Mouse (Mus musculus): ENCODE data around the gene Nmral1.
A peak's percentile ranks its signal among the peaks of the same experiment; 100 is the strongest.

The Nmral1 gene

GRCm38 (mm10) chr16:4718753-4719518 is at the start of gene Nmral1:
Gene Nmral1, minus strand, starts transcription at chr16:4719356.
- peak; percentile 64 for DNase-seq (ENCODE audit: low read depth, low spot score)

- DNase-seq (ENCODE audit: low read depth, low spot score): no peak
These were observed 49.6 kb upstream of the Nmral1 start for GRCm38 (mm10) chr16:4768719-4769118.

DNA sequence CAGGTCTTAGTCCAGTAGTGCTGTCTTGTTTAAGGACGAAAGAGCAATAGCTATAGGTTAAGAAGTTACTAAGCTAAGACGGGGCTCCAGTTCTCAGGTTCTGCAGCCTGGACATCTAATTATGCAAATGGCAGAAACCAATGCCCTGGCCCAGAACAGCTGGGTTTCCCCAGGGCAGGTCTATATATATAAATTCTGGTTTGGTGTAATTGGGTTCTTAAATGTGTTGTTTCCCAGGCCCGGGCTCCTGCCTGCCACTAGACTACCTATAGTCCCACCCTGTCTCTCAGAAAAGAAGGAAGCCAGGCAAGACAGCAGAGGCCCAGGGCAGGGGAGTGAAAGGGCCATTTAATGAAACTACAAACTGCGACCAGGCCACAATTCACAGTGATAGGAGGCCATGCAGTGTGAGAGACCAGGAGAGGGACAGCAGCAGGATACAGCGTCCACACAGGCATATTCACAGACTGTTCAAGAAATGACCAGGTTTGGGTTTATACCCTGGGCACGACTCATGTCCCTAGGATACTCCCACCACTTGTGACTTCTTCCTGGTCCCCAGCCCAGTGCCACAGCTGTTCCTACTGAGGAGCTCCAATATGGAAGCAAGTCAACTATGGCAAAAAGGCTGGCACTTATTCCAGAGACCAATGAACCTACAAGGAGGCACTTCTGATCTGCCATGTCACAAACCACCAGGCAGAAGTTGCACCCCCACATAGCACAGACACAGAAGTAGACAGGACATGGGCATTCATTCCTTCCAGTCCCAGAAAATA is 48.0 kb upstream of the Nmral1 start:
- DNase-seq (ENCODE audit: low read depth, low spot score): no peak

GRCm38 (mm10) chr16:4765852-4766251 is 46.7 kb upstream of the Nmral1 start:
- DNase-seq (ENCODE audit: low read depth, low spot score): no peak

DNA sequence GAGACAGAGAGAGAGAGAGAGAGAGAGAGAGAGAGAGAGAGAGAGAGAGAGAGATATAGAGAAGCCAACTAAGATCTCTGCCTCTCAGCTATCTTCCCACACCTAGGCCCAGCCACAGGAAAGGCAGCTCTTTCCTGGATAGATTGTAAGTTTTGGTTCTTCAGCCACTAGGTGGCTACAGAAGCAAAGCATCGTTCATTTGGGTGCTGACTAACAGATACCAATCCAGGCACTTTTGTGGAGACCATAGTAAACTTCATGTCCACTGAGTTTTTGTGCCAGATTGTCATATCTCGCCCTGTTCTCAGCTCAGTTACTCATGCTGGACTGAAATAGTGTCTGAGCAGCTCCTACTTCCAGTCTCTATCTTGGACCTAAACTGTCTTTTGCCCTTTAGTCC is 44.1 kb upstream of the Nmral1 start:
- DNase-seq (ENCODE audit: low read depth, low spot score): peak; percentile 65

DNA sequence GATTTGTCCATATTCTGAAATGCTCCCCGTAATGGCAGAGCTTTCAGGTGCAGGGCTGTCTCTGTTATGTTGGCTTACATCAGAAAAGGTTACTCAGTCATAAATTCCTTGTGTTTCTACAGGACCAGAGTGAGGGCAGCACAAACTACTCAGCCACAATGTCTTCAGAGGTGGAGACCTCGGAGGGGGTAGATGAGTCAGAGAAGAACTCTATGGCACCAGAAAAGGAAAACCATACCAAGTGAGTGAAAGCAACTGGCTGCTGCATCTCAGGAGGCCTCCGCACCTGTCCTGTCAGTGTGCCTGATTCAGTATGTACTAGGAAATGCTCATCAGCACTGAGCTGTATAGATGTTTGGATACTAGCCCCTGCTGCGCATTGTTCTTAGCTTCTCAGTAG is 43.3 kb upstream of the Nmral1 start:
- DNase-seq (ENCODE audit: low read depth, low spot score): no peak

DNA sequence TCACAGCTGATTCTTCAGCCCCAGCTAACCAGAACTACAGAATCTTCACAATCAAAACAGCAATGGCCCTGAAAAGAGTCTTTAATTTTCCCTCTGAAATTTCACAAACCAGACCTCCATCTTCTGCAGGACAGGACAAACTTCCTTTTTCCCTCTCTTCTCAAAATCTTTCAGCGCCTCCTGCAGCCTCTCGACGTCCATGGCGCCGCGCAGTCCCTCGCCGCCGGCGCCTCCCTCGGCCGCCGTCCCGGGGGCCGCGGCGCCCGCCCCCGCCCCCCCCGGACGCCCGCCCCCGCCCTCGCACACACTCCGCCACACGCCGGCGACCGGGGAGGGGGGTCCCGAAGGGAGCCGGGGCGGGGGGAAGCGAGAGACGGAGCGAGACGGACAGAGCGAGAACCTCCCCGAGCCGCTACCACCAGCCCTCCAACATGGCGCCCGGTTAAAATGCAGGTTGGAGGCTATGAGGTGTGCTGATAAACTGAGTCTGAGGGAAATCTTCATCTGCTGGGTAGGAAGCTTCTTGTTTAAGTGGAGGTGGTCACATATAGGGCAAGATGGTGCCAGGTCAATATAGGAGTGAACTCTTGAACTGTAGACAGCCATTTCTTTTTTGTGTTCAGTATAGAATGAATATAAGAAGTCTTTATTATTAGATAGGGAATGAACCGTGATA is 37.6 kb upstream of the Nmral1 start:
- peak; percentile 57 for DNase-seq (ENCODE audit: low read depth, low spot score)

DNA sequence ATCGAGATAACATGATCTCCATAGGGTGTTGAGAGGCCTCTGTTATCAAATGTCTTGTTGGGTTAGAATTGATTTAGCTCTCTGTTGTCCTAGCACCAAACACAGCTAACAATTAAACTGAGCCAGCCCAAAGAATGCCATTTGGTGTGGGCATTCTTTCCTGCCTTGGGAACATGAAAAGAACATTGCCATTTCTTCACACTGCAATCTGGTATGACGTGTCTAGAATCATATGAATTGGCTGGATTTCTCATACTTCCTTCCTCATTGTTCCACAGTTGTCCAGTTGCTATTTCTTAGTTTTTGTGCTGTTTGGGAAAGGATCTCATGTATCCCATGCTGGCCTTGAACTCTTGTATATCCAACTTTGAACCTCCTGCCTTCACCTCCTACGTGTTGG is 34.9 kb upstream of the Nmral1 start:
- no peak for DNase-seq (ENCODE audit: low read depth, low spot score)

DNA sequence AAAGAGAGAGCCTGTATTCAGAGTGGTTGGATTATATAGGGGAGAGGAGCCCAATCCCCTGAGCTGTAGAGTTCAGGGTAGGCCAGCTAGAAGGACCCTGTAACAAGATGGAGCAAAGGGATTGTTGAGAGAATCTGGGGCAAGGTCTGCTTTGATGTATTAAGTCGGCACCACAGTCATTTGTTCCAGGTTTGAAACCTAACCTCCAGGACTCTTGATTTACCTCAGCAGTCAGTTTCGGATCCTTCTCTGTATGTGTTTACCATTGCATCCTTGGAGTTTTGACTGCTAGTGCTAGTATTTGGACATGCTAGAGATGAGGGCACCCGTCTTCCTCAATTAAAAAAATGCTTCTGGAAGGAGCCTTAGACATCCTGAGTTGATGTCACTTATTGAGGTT is 33.0 kb upstream of the Nmral1 start:
- DNase-seq (ENCODE audit: low read depth, low spot score): no peak

DNA sequence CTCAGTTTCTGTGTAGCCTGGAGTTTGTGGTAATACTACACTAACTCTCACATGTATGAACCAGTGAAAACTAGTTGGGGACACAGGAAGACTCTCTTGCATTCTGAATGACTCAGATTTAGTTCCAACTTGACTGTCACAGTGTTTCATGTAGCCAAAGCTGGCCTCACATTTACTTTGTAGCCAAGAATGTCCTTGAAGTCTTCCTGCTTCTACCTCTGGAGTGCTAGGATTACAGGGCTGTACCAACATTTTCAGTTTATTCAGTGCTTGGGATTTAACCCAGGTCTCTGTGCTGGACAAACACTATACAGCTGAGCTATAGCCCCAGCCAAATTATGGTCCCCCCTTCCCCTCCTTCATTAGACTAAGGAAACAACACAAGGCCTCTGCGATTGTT is 23.0 kb upstream of the Nmral1 start:
- DNase-seq (ENCODE audit: low read depth, low spot score): no peak

DNA sequence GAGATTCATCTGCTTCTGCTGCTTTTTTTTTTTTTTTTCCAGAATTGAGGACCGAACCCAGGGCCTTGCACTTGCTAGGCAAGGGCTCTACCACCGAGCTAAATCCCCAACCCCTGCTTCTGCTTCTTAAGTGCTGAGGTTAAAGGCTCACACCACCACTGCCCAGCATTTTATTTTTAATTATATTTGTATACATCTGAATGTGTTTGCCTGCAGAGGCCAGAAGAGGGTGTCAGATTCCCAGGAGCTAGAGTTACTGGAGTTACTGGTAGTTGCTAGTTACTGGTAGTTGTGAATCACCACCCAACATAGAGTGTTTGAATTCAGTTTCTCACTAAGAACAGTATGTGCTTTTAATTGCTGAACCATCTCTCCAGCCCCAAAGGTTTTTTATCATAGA is 20.8 kb upstream of the Nmral1 start:
- DNase-seq (ENCODE audit: low read depth, low spot score): no peak

DNA sequence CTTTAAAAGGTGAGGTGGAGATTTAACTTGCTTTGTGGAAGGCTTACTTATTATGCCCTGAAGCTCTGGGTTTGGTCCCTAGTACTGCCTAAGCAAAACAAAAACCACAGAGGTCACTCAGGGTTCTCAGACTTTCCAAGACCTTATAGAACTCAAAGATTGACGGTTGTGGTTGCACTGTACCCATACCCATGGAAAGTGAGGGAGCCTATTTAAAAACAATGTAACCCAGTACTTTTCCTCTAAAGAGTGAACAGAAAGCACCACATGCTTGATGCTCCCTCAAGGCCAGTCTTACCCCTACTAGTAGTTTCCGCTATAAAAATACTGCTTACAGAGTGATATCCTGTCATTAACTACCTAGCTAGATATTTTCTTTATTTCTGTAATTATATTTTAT is 17.1 kb upstream of the Nmral1 start:
- peak; percentile 37 for DNase-seq (ENCODE audit: low read depth, low spot score)

DNA sequence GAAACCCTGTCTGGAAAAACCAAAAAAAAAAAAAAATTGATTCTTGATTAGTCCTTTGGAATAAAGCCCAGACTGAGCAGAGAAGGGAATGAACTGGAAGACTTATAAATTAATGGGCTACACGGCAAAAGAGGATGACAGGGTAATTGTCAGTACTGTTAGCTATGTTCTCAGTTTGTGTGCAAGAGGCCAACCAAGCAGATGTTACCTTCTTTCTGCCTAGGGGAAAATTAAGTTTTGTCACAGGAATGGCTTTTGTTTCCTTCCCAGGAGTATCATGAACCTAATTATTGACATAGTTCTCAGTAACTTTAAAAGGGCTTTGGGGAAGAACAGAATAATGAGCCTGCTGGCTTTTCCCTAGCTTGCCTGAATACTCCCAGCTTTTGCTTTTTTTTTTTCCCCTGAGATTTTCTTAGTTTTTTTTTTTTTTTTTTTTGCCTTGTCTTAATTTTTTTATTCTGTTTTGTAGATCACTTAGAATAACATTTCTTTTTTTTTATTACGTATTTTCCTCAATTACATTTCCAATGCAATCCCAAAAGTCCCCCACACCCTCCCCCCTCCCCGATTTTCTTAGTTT is 11.7 kb upstream of the Nmral1 start:
- DNase-seq (ENCODE audit: low read depth, low spot score): no peak

DNA sequence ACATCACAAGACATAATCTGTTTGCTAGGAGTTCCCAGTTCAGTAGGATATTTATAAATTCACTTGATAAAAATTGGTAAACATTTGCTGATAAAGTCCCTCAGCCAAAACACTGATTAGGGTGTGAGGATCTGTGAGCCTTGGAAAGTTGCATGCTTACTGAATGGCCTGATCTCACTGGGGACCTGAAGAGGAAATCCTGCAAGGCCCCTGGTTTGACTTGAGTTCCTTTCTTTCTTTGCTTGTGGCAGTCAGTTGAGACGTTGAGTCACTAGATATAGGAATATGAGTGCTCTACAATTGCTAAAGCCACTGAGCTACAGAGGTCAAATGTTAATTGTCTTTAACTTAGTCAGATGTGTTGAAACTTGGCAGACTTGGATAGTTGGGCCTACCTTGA is 8.8 kb upstream of the Nmral1 start:
- no peak for DNase-seq (ENCODE audit: low read depth, low spot score)

- no peak for DNase-seq (ENCODE audit: low read depth, low spot score)
These were observed 8.4 kb upstream of the Nmral1 start for GRCm38 (mm10) chr16:4727526-4727925.

GRCm38 (mm10) chr16:4726528-4727128 is 7.5 kb upstream of the Nmral1 start:
- no peak for DNase-seq (ENCODE audit: low read depth, low spot score)

GRCm38 (mm10) chr16:4725780-4726527 is 6.8 kb upstream of the Nmral1 start, which contains the start of gene Hmox2:
Gene Hmox2, plus strand, starts transcription at chr16:4726361.
- DNase-seq (ENCODE audit: low read depth, low spot score): peak; percentile 98

DNA sequence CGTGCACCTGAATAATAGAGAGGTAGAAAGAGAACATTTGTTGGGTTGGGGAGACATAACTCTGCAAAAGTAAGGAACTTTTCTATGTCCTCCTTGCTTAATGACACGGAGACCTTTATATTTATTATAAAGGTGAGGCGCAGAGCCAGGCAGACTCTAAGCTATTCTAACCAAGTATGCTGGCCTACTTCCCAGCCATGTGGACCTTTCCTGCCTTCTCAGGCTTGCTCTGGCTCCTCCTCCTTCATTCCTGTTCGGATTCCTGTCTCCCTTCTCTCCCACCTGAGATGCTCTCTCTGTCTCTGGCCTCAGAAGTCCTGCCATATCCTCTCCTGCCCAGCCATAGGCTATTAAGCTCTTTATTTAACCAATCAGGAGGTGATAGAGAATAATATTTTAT is 6.1 kb upstream of the Nmral1 start:
- DNase-seq (ENCODE audit: low read depth, low spot score): no peak

GRCm38 (mm10) chr16:4722915-4723209 is 3.7 kb upstream of the Nmral1 start:
- peak; percentile 40 for DNase-seq (ENCODE audit: low read depth, low spot score)

DNA sequence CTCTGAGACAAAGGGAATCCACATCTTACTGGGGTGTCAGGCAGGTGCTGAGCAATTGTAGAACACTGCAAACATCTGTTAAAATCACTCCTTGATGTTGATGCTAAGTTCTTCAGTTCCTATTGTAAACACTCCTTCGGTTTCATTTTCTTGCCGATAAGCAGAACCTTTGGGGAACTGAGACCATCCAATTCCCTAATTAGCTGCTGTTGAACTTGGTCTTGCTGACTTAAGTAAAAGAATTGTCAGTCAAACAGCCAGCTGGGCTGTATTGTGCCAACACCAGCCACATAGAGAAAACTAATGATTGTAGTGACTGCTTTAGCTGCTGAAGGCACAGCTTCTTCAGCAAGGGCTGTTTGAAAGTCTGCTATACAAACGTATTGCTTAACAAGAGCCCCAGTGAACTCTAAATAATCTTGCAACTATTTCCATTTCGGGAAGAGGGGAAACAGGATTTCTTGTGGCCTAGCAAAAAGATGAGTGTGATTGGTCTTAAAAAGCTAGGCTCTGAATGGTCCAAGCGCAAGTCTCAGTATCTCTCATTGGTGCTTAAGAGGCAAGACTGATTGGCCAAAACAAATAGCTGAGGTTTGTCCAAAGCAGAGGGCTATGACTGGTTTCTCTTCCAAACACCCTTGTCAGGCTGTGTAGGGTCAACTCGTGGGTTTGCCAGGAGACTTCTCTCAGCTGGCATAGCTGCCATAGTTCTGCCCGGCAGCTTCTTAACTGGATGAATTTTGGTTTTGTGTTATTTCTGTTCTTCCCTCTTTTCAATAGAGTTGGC is 3.2 kb upstream of the Nmral1 start:
- DNase-seq (ENCODE audit: low read depth, low spot score): no peak
